Mouse (Mus musculus): ENCODE results near the gene Wdr48.

DNA sequence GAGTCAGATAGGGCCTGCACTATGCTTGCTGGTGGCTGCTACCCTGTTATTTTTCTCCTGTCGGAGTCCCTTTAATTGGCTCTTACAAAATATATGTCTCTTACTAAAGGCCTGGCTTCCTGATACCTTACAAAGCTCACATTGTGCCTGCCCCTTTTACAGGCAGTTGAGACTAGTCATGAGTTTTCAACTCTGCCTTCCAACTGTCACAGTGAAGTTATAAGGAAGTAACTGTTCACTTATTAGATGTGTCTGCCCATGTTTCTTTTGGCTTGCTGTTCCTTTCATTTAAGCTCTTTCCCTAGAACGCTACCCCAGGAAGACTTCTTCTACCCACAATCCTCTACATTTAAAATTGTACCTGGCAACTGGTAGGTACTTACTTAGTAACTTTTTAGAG is 4.8 kb downstream of the Wdr48 start:
- TF ChIP-seq CTCF (IDR thresholded peaks at IDR 0.05; ENCODE audit: insufficient read depth, low read length) (no peak), POLR2A (IDR thresholded peaks at IDR 0.05; ENCODE audit: borderline replicate concordance, extremely low read depth, low read depth, low read length) (no peak)

Data from lung, adult 2 months (tissue).